Mouse (Mus musculus): ENCODE data around the gene 1500009C09Rik. TPM values are rescaled to one million over a fixed set of nuclear protein-coding genes. Genes with fewer than 3 reads are reported as not detected.

1500009C09Rik gene
- polyA plus RNA-seq, 1 experiment from 2014 or later: 3.3 TPM

GRCm38 (mm10) chr15:82271201-82271600 lies 19.0 kb downstream of the 1500009C09Rik start:
- Histone ChIP-seq H3K4me1 (peaks cover 41% of the 10 kb centered on the region), H3K27me3 (peaks cover 33% of the 10 kb centered on the region), H3K27ac (replicated peaks) (0 out of 2 replicates have a peak overlapping the region, but pooled peaks have one; percentile 46), H3K9ac (replicated peaks) (no peak overlapping the region), H3K36me3 (no peaks in the 10 kb centered on the region), H3K9me3 (no peaks in the 10 kb centered on the region), H3K4me2 (replicated peaks) (no peak overlapping the region), H3K4me3 (no peak overlapping the region)
- ATAC-seq (ENCODE audit: low FRiP score, low read depth): no peak
- 3% methylated on average over 5 of the region's 5 CpGs for WGBS

DNA sequence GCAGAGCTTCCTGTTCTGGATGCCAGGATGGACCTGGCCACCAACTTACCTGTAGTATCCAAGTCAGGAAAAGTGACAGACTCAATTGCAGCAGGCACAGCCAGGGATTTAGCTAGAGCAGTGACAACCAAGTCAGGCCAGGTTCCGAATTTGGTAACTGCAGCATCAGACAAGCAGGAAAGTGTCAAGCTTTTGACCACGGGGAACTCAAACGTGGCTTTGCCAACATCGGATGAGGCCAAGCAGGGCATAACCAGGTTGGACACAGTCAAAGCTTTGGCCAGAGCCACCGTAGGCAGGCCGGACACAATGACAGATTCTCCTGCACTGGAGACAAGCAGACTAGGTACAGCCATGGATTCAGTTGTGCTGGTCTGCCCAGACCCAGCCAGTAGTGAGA lies 20.1 kb downstream of the 1500009C09Rik start:
- WGBS: 93% methylated on average over 6 of the region's 6 CpGs

GRCm38 (mm10) chr15:82274593-82274926 lies 22.4 kb downstream of the 1500009C09Rik start, which contains the start of gene Sept3:
TSS of gene Sept3 (plus strand) at chr15:82274893.
- H3K4me1 ChIP-seq: peaks cover 45% of the 10 kb centered on the region
- peaks cover 33% of the 10 kb centered on the region for H3K27me3 ChIP-seq
- H3K27ac ChIP-seq (replicated peaks): peak within 1 kb of the TSS; percentile 97
- peak within 1 kb of the TSS; percentile 88 for H3K9ac ChIP-seq (replicated peaks)
- 29% methylated on average over 6 of the region's 6 CpGs for WGBS
- peak within 1 kb of the TSS; percentile 91 for H3K4me2 ChIP-seq (replicated peaks)
- peak within 1 kb of the TSS; percentile 71 for H3K4me3 ChIP-seq
- H3K9me3 ChIP-seq: no peaks in the 10 kb centered on the region
- H3K36me3 ChIP-seq: peaks cover 11% of the 10 kb centered on the region
- ATAC-seq (ENCODE audit: low FRiP score, low read depth): no peak

More for the DNA sequence above, 20.1 kb downstream of the 1500009C09Rik start:
- Histone ChIP-seq H3K9ac (replicated peaks) (no peak overlapping the region), H3K4me1 (peaks cover 52% of the 10 kb centered on the region), H3K27me3 (peaks cover 33% of the 10 kb centered on the region), H3K4me2 (replicated peaks) (no peak overlapping the region), H3K9me3 (no peaks in the 10 kb centered on the region), H3K4me3 (no peak overlapping the region), H3K36me3 (0 out of 2 replicates have a peak, but pooled peaks cover under 1% of the 10 kb centered on the region), H3K27ac (replicated peaks) (no peak overlapping the region)
- no peak for ATAC-seq (ENCODE audit: low FRiP score, low read depth)

- Histone ChIP-seq H3K27ac (replicated peaks) (peak overlapping the region; percentile 97), H3K4me2 (replicated peaks) (peak overlapping the region; percentile 91), H3K4me1 (peaks cover 45% of the 10 kb centered on the region), H3K27me3 (peaks cover 33% of the 10 kb centered on the region), H3K9me3 (no peaks in the 10 kb centered on the region), H3K36me3 (peaks cover 17% of the 10 kb centered on the region), H3K9ac (replicated peaks) (peak overlapping the region; percentile 88), H3K4me3 (peak overlapping the region; percentile 71)
- ATAC-seq (ENCODE audit: low FRiP score, low read depth): peak; percentile 72
- WGBS: under 1% methylated on average over 76 of the region's 86 CpGs
Measured at GRCm38 (mm10) chr15:82274927-82275901, 23.0 kb downstream of the 1500009C09Rik start.

- H3K9me3 ChIP-seq: no peaks in the 10 kb centered on the region
- H3K4me1 ChIP-seq: peaks cover 36% of the 10 kb centered on the region
- H3K4me2 ChIP-seq (replicated peaks): peak overlapping the region; percentile 91
- H3K4me3 ChIP-seq: peak overlapping the region; percentile 71; the same call in 1 of the 2 replicates
- peaks cover 20% of the 10 kb centered on the region for H3K27me3 ChIP-seq
- 82% methylated on average over 5 of the region's 5 CpGs for WGBS
- H3K36me3 ChIP-seq: peaks cover 40% of the 10 kb centered on the region
- 0 out of 2 replicates have a peak overlapping the region, but pooled peaks have one; percentile 20 for H3K27ac ChIP-seq (replicated peaks)
- H3K9ac ChIP-seq (replicated peaks): no peak overlapping the region; the same call in 1 of the 2 replicates
- no peak for ATAC-seq (ENCODE audit: low FRiP score, low read depth)
Measured at GRCm38 (mm10) chr15:82277591-82277990, 25.4 kb downstream of the 1500009C09Rik start.

DNA sequence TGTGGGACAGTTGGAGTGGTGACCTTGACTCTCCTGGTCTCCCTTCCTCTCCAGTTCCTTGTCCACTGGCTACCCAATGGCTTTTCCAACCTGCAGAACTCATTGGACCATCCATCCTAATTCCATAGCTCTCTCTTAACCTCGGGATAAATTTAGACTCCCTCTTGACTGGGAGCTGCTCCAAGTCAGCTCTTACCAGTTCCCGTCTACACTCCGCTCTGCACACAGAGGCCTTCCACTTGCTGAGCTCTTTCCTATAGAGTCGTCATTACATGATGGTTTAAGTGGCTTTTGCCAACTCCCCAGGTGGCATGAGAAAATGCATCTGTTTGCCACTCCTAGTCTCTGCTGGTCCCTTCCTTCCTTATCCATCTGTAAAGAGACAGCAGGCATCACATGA lies 28.4 kb downstream of the 1500009C09Rik start:
- H3K4me1 ChIP-seq: peaks cover 25% of the 10 kb centered on the region
- H3K9me3 ChIP-seq: no peaks in the 10 kb centered on the region
- no peak for ATAC-seq (ENCODE audit: low FRiP score, low read depth)
- H3K36me3 ChIP-seq: peaks cover 70% of the 10 kb centered on the region
- H3K9ac ChIP-seq (replicated peaks): no peak overlapping the region
- H3K27ac ChIP-seq (replicated peaks): no peak overlapping the region
- WGBS: 78% methylated on average over 4 of the region's 4 CpGs
- no peaks in the 10 kb centered on the region; the same call in 1 of the 2 replicates for H3K27me3 ChIP-seq
- H3K4me3 ChIP-seq: no peak overlapping the region
- H3K4me2 ChIP-seq (replicated peaks): no peak overlapping the region

- Histone ChIP-seq H3K4me1 (no peaks in the 10 kb centered on the region), H3K36me3 (peaks cover 99% of the 10 kb centered on the region), H3K27ac (replicated peaks) (0 out of 2 replicates have a peak overlapping the region, but pooled peaks have one; percentile 3), H3K4me3 (no peak overlapping the region), H3K27me3 (no peaks in the 10 kb centered on the region), H3K4me2 (replicated peaks) (no peak overlapping the region), H3K9me3 (no peaks in the 10 kb centered on the region), H3K9ac (replicated peaks) (no peak overlapping the region)
- WGBS: 73% methylated on average over 12 of the region's 12 CpGs
- no peak for ATAC-seq (ENCODE audit: low FRiP score, low read depth)
Measured at GRCm38 (mm10) chr15:82286157-82286556, 34.0 kb downstream of the 1500009C09Rik start.

DNA sequence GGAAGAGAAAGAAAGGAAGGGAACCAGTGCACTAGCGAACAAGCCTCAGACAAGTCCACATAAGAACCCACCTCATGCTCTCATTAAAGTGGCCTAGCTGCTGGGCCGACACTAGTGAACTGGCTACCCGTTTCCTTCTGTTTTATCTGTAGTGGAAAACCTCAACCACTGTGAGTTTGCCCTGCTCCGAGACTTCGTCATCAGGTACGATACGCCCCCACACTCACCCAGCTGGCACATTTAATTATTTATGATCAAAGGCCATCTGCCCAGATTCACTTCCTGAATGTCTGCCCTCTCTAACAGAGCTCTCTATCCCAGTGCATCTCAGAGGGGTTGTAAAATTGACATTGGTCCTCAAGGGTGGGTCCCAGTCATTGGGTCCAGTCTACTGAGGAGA lies 38.1 kb downstream of the 1500009C09Rik start:
- peaks cover 18% of the 10 kb centered on the region for H3K4me1 ChIP-seq
- H3K4me2 ChIP-seq (replicated peaks): no peak overlapping the region
- ATAC-seq (ENCODE audit: low FRiP score, low read depth): no peak
- peaks cover 66% of the 10 kb centered on the region for H3K36me3 ChIP-seq
- H3K9ac ChIP-seq (replicated peaks): no peak overlapping the region
- WGBS: 95% methylated on average over 7 of the region's 7 CpGs
- no peak overlapping the region for H3K27ac ChIP-seq (replicated peaks)
- H3K27me3 ChIP-seq: no peaks in the 10 kb centered on the region
- no peak overlapping the region for H3K4me3 ChIP-seq
- no peaks in the 10 kb centered on the region for H3K9me3 ChIP-seq

GRCm38 (mm10) chr15:82292851-82293250 lies 40.7 kb downstream of the 1500009C09Rik start:
- H3K27me3 ChIP-seq: no peaks in the 10 kb centered on the region
- 10% methylated on average over 5 of the region's 5 CpGs for WGBS
- H3K4me2 ChIP-seq (replicated peaks): peak overlapping the region; percentile 8; the same call in 1 of the 2 replicates
- H3K9ac ChIP-seq (replicated peaks): no peak overlapping the region
- H3K9me3 ChIP-seq: no peaks in the 10 kb centered on the region
- peaks cover 40% of the 10 kb centered on the region for H3K36me3 ChIP-seq
- ATAC-seq (ENCODE audit: low FRiP score, low read depth): peak; percentile 38
- H3K27ac ChIP-seq (replicated peaks): peak overlapping the region; percentile 60
- H3K4me3 ChIP-seq: no peak overlapping the region
- peaks cover 18% of the 10 kb centered on the region for H3K4me1 ChIP-seq

DNA sequence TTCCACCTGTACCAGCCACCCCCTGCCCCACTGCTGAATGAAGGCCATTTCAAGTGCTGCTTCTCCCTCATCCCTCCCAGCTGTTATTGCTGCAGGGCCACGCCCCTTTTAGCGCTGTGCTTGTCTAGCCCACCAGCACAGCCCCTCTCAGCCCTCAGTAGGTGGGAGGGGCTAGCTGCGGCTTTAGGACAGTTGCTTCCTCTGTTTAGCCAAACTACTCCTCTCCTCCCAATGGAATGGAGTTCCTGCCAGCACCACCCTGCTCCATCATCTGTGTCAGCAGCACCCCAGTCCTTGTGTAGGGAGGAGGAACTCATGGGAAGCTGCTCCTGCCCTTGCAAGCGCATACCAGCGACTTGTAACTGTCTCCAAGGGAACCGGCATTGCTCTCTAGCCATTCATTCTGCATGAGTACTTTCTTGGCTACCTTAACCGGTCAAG lies 41.1 kb downstream of the 1500009C09Rik start:
- Histone ChIP-seq H3K9ac (replicated peaks) (no peak overlapping the region), H3K27ac (replicated peaks) (peak overlapping the region; percentile 60), H3K4me1 (peaks cover 18% of the 10 kb centered on the region), H3K4me3 (no peak overlapping the region), H3K36me3 (peaks cover 36% of the 10 kb centered on the region), H3K27me3 (no peaks in the 10 kb centered on the region), H3K4me2 (replicated peaks) (peak overlapping the region; percentile 8; the same call in 1 of the 2 replicates), H3K9me3 (no peaks in the 10 kb centered on the region)
- 5% methylated on average over 7 of the region's 7 CpGs for WGBS
- peak; percentile 87 for ATAC-seq (ENCODE audit: low FRiP score, low read depth)

GRCm38 (mm10) chr15:82294059-82294458 lies 41.9 kb downstream of the 1500009C09Rik start:
- H3K9me3 ChIP-seq: peaks cover 4% of the 10 kb centered on the region; the same call in 1 of the 2 replicates
- no peak for ATAC-seq (ENCODE audit: low FRiP score, low read depth)
- H3K27ac ChIP-seq (replicated peaks): no peak overlapping the region
- no peak overlapping the region for H3K4me2 ChIP-seq (replicated peaks)
- peaks cover 28% of the 10 kb centered on the region for H3K36me3 ChIP-seq
- no peak overlapping the region for H3K4me3 ChIP-seq
- H3K27me3 ChIP-seq: peaks cover 6% of the 10 kb centered on the region; the same call in 1 of the 2 replicates
- no peak overlapping the region for H3K9ac ChIP-seq (replicated peaks)
- peaks cover 18% of the 10 kb centered on the region for H3K4me1 ChIP-seq
- 54% methylated on average over 8 of the region's 8 CpGs for WGBS
